Mouse (Mus musculus): ENCODE results near the gene St3gal5. TPM values are rescaled to one million over a fixed set of nuclear protein-coding genes. Genes with fewer than 3 reads are reported as not detected.
A peak's percentile ranks its signal among the peaks of the same experiment; 100 is the strongest.

St3gal5 gene
- polyA plus RNA-seq, 1 experiment from 2014 or later, result 40.0 TPM

DNA sequence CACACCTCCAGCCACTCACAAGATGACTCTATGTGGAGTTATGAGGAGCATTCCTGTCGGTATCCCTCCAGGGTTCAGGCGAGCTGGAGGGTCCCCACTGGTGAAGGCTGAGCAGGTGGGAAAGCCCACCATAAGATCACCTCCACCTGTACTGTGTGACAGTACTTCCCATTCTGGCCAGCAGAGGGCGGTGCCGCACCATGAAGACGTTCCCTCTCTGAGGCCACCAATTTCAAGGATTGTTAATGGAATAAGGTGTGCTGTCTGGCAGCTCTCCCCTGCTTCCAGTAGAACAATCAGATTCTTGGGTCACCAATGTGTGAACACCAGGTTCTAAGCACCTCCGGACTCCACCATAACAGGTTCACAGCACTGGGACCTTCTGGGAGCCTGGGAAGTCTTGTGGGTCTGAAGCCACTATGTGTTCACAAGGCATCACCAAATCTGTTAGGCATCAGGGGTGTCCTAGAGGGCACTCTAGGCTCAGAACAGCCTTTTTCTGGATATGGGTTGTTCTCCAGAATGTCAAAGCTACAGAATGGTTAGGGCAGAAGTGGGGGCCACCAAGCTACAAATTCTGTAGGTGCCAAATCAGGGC is 88.6 kb downstream of the St3gal5 start:
- H3K4me1 ChIP-seq, result peaks cover 24% of the 10 kb centered on the region
- H3K36me3 ChIP-seq, result no peaks in the 10 kb centered on the region
- peaks cover 48% of the 10 kb centered on the region for H3K27me3 ChIP-seq (ENCODE audit: low read depth, poor library complexity, severe bottlenecking)
- WGBS, result 5% methylated on average over 6 of the region's 6 CpGs
- no peak overlapping the region for H3K27ac ChIP-seq (replicated peaks)
- no peaks in the 10 kb centered on the region for H3K9me3 ChIP-seq (replicated peaks)
- H3K4me3 ChIP-seq, result no peak overlapping the region
- peak; percentile 79 for DNase-seq (ENCODE audit: low spot score)

DNA sequence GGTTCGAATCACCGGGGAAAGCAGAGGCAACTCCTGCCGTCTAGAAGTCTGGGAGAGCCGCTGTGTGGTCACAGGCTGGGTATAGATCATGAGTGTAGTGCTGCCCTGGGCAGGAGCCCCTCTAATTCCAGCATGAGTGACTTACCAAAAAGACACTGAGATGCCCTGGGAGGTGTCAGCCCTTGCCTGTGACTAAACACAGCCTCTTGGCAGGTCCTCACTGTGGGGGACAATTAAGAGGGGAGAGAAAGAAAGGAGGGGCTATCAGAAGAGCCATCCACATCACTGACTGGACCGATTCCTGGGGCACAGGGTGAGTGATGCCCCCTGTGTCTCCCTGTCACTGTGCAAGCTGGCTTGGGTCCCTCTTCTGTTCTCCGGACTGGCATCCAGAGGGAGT is 89.4 kb downstream of the St3gal5 start:
- WGBS, result 77% methylated on average over 6 of the region's 6 CpGs
- H3K4me1 ChIP-seq, result peaks cover 24% of the 10 kb centered on the region
- no peak overlapping the region for H3K4me3 ChIP-seq
- H3K9me3 ChIP-seq (replicated peaks), result no peaks in the 10 kb centered on the region
- H3K36me3 ChIP-seq, result no peaks in the 10 kb centered on the region
- H3K27me3 ChIP-seq (ENCODE audit: low read depth, poor library complexity, severe bottlenecking), result peaks cover 56% of the 10 kb centered on the region
- no peak for DNase-seq (ENCODE audit: low spot score)
- H3K27ac ChIP-seq (replicated peaks), result no peak overlapping the region

DNA sequence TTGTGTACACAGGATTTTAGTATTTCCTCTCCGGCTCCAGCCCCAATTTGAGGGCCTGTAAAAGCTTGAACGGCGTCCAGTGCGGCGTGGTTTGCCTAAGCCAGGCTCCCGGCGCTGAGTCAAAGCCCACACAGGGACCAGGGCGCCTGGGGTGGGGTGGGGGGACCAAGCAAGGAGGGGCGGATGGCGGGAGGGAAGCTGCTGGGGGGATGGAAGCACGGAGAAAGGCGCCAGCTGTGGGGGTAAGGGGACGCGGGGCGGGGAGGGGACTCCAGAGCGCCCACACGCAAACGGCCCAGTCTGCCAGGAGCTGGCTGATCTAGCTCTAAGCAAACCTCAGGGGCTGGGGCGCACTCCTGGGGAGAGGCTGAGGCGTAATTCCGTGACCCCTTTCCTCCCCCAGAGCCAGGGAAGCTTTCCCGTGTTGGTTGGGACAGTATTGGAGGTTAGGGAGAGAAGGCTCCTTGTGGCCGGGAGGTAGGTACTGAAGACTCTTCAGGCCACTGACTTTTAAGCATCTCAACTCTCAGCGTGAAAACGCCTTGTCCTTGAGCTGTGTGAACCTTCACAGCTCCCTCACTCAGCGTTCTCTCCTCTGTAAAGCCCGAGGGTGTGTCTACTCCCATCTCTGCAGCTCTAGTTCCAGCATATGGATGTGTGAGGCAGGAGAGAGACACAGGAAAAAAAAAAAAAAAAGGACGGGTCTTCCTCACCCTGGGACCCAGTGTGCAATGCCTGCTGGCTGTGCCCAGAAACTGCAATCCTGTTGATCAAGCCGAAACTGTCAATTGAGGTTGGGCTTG is 91.9 kb downstream of the St3gal5 start:
- Histone ChIP-seq H3K4me1 (peaks cover 24% of the 10 kb centered on the region), H3K4me3 (peak overlapping the region; percentile 51), H3K36me3 (no peaks in the 10 kb centered on the region), H3K9me3 (replicated peaks) (no peaks in the 10 kb centered on the region), H3K27me3 (ENCODE audit: low read depth, poor library complexity, severe bottlenecking) (peaks cover 56% of the 10 kb centered on the region), H3K27ac (replicated peaks) (peak overlapping the region; percentile 83)
- peak; percentile 55 for DNase-seq (ENCODE audit: low spot score)
- WGBS, result 2% methylated on average over 29 of the region's 29 CpGs

DNA sequence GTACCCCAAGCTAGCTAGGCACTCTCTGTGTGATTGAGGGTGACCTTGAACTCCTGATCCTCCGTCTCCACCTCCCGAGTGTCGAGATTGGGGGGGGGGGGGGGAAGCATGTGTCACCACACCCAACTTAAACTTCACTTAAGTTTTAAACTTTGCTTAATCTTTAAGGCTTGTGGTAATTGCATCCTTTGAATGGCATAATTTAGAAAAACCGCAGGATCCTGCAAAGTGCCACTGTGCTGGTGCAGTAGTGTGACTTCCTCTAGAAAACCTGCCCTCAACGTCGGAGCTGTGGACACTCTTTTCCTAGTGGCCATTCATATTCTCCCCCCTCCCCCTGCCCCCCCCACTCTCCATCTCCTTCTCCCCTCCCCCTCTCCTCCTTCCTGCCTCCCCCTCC is 92.7 kb downstream of the St3gal5 start:
- H3K4me3 ChIP-seq, result no peak overlapping the region
- peaks cover 56% of the 10 kb centered on the region for H3K27me3 ChIP-seq (ENCODE audit: low read depth, poor library complexity, severe bottlenecking)
- 50% methylated on average over 6 of the region's 6 CpGs for whole genome bisulfite sequencing
- DNase-seq (ENCODE audit: low spot score), result no peak
- no peak overlapping the region for H3K27ac ChIP-seq (replicated peaks)
- H3K36me3 ChIP-seq, result no peaks in the 10 kb centered on the region
- H3K9me3 ChIP-seq (replicated peaks), result no peaks in the 10 kb centered on the region
- peaks cover 24% of the 10 kb centered on the region for H3K4me1 ChIP-seq

DNA sequence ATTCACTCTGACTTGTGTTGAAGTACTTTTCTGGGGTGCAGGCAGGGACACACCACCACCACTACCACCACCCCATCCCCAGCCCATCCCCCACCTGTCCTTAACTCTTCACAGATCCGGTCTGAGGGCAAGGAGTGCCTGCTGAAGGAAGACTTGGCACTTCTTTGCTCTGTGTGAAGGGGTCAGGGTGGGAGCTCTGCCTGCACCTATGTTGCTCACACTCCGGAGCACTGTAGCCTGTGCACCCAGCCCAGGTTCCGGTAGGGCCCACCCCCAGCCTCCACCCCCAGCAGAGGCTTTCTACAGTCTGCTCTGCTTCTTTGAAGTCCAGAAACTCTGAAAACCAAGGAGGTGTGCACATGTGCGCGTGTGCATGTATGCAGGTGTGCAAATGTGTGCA is 93.2 kb downstream of the St3gal5 start:
- Histone ChIP-seq H3K27ac (replicated peaks) (no peak overlapping the region), H3K36me3 (no peaks in the 10 kb centered on the region), H3K4me1 (peaks cover 24% of the 10 kb centered on the region), H3K27me3 (ENCODE audit: low read depth, poor library complexity, severe bottlenecking) (peaks cover 56% of the 10 kb centered on the region), H3K4me3 (no peak overlapping the region), H3K9me3 (replicated peaks) (peaks cover 3% of the 10 kb centered on the region; the same call in 1 of the 2 replicates)
- DNase-seq (ENCODE audit: low spot score), result no peak
- 59% methylated on average over 5 of the region's 5 CpGs for WGBS

DNA sequence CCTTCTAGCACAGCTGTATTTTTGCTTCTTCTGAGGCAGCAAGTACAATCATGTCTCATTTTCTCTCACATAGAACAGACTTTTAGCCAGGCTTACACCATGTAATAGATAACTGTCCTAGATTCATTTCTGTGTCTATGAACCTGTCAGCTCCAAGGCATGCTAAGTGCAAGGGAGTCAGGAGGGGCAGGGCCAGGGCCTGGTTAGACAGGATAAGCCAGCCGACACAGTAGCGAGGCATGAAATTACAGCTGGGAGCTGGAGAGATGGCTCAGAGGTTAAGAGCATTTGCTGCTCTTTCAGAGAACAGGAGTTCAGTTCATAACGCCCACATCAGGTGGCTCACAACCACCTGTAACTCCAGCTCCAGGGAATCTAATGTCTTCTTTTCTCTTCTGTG is 99.3 kb downstream of the St3gal5 start:
- H3K27me3 ChIP-seq (ENCODE audit: low read depth, poor library complexity, severe bottlenecking), result peaks cover 14% of the 10 kb centered on the region
- H3K4me1 ChIP-seq, result peaks cover 24% of the 10 kb centered on the region
- WGBS, result 89% methylated on average over 3 of the region's 3 CpGs
- H3K4me3 ChIP-seq, result no peak overlapping the region
- no peak for DNase-seq (ENCODE audit: low spot score)
- no peaks in the 10 kb centered on the region for H3K36me3 ChIP-seq
- H3K9me3 ChIP-seq (replicated peaks), result peaks cover 6% of the 10 kb centered on the region; the same call in 1 of the 2 replicates
- H3K27ac ChIP-seq (replicated peaks), result no peak overlapping the region

DNA sequence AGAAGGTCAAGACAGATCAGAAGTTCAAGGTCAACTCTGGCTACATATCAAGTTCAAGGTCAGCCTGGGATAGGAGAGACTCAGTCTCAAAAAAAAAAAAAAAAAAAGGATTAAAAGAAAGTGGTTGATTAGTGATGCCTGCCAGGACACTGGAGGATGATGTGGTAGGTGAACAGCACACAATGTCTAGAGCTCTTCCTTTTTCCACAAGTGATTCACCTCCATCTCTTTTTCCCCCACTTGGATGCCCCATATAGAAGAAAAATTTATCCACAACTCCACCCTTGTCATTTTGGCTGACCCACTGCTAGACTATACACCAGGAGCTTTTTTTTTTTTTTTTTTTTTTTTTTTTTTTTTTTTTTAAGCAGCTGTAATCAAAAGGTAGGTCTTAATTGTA is 100.1 kb downstream of the St3gal5 start:
- H3K36me3 ChIP-seq, result no peaks in the 10 kb centered on the region
- DNase-seq (ENCODE audit: low spot score), result no peak
- peaks cover 6% of the 10 kb centered on the region; the same call in 1 of the 2 replicates for H3K9me3 ChIP-seq (replicated peaks)
- H3K27ac ChIP-seq (replicated peaks), result no peak overlapping the region
- H3K4me3 ChIP-seq, result no peak overlapping the region
- peaks cover 30% of the 10 kb centered on the region for H3K4me1 ChIP-seq
- H3K27me3 ChIP-seq (ENCODE audit: low read depth, poor library complexity, severe bottlenecking), result peaks cover 12% of the 10 kb centered on the region; the same call in 1 of the 2 replicates

DNA sequence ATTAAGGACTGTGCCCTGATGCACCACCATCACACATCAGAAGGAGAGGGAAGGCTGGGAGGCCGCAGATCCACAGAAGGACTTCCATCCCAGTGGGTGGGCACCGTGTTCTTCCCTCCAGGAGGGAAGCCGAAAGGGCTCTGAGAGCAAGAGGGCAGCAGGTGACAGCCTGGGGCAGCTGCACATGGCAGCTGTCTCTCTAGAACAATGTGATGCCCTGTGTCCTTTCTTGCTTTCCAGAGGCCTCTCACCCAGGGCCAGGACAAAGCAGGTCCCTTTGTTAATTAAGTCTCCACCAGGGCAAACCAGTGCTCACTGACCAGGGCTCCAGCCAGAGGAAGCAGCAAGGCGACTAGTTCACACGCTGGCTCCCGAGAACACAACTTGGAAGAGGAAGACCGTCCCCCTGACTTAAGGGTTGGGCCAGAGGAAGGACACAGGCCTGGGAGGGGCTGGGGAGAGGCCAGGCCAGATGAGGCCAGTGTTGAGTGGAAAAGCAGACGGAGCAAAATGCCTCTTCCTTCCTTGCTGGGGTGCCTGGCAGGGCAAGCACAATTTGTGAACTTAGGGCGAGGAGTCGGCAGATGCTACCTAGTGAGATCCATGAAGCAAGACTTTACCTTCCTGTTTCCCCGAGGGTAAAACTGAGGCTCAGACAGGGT is 103.3 kb downstream of the St3gal5 start:
- peak overlapping the region; percentile 78 for H3K27ac ChIP-seq (replicated peaks)
- WGBS, result 38% methylated on average over 11 of the region's 11 CpGs
- peaks cover under 1% of the 10 kb centered on the region; the same call in 1 of the 2 replicates for H3K9me3 ChIP-seq (replicated peaks)
- peaks cover 36% of the 10 kb centered on the region for H3K4me1 ChIP-seq
- no peak overlapping the region for H3K4me3 ChIP-seq
- DNase-seq (ENCODE audit: low spot score), result peak; percentile 48
- H3K36me3 ChIP-seq, result peaks cover under 1% of the 10 kb centered on the region; the same call in 1 of the 2 replicates
- peaks cover 31% of the 10 kb centered on the region for H3K27me3 ChIP-seq (ENCODE audit: low read depth, poor library complexity, severe bottlenecking)

DNA sequence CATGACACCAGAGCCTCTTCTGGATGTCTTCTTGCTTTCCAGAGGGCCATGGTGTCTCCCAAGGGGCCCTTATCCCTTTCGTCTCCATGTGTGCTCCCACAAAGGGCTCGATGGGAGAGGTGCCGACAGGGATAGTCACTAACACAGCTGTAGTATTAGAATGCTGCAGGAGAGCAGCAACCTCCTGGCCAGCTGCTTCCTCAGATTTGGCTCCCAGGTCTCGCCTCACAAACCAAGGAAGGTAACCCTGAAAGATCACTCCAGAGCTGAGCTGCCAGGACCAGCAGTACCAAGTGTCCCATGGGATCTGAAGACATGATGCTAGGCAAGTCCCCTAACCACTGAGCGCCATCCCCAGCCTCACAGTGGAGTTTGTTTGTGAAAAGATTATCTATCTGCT is 105.3 kb downstream of the St3gal5 start:
- DNase-seq (ENCODE audit: low spot score), result no peak
- WGBS, result 75% methylated on average over 5 of the region's 5 CpGs
- no peak overlapping the region for H3K27ac ChIP-seq (replicated peaks)

DNA sequence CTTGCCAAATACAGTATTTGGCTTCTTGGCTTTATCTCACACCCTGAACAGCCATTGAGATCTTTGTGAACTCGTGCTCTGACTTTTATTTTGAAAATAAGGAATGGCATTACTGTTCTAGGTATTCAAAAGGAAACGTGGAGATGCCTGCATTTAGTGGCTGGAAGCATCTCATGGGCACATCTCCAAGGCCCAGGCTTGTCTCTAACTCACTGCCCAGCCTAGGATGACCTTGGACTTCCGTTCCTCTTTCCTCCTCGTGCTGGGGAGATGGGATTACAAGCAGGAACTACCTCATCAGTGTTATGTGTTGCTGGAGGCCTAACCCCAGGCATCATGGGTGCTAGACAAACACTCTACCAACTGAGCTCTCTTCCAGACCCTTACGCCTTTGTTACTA is 105.9 kb downstream of the St3gal5 start:
- no peak overlapping the region for H3K27ac ChIP-seq (replicated peaks)
- 82% methylated on average over 5 of the region's 5 CpGs for WGBS
- peaks cover 17% of the 10 kb centered on the region for H3K36me3 ChIP-seq
- H3K4me1 ChIP-seq, result peaks cover 46% of the 10 kb centered on the region
- no peak overlapping the region for H3K4me3 ChIP-seq
- DNase-seq (ENCODE audit: low spot score), result no peak
- no peaks in the 10 kb centered on the region for H3K9me3 ChIP-seq (replicated peaks)
- peaks cover 53% of the 10 kb centered on the region for H3K27me3 ChIP-seq (ENCODE audit: low read depth, poor library complexity, severe bottlenecking)

More for the DNA sequence above, 105.3 kb downstream of the St3gal5 start:
- H3K4me1 ChIP-seq, result peaks cover 42% of the 10 kb centered on the region
- no peaks in the 10 kb centered on the region for H3K9me3 ChIP-seq (replicated peaks)
- H3K27me3 ChIP-seq (ENCODE audit: low read depth, poor library complexity, severe bottlenecking), result peaks cover 51% of the 10 kb centered on the region
- H3K4me3 ChIP-seq, result no peak overlapping the region
- H3K36me3 ChIP-seq, result peaks cover 17% of the 10 kb centered on the region
